Mouse (Mus musculus): ENCODE results near the gene Med8. TPM values are rescaled to one million over a fixed set of nuclear protein-coding genes. Genes with fewer than 3 reads are reported as not detected.

Gene Med8
- total RNA-seq, 2 experiments from 2014 or later: 39.3 to 47.0 TPM

GRCm38 (mm10) chr4:118457345-118457975 lies 48.3 kb downstream of the Med8 start, which contains the start of gene Mpl:
Mpl (minus strand) TSS chr4:118457513.
- no peak for DNase-seq
- intact Hi-C loops (cut with DNase I): no loop called here

- no peak for DNase-seq
- intact Hi-C loops (cut with DNase I): no loop called here
Measured at GRCm38 (mm10) chr4:118464956-118465355, 55.8 kb downstream of the Med8 start.

Other genes starting within 250 kb of the Med8 start
- gene Kdm4a, start 229.3 kb upstream of the Med8 start, total RNA-seq (2021): 10 to 100 TPM; 34.8 to 36.6 TPM
- 10 to 100 TPM; 13.0 to 16.4 TPM for gene Ptprf, start 117.9 kb upstream of the Med8 start, total RNA-seq (2021)
- 10 to 100 TPM; 14.7 TPM for gene Szt2, start 64 bp upstream of the Med8 start, total RNA-seq (2021)
- gene Elovl1, start 18.8 kb downstream of the Med8 start, total RNA-seq (2021): 10 to 100 TPM; 25.4 to 30.1 TPM
- 10 to 100 TPM in 1 of 2 experiments, 1 to 10 TPM in 1; 8.3 to 12.5 TPM for gene Cdc20, start 28.0 kb downstream of the Med8 start, total RNA-seq (2021)
- gene Mpl, start 48.2 kb downstream of the Med8 start, total RNA-seq (2021): under 1 TPM; 0.10 to 0.17 TPM
- gene Tie1, start 80.7 kb downstream of the Med8 start, total RNA-seq (2021): 100 to 1,000 TPM; 101 to 106 TPM
- gene 2610528J11Rik, start 117.7 kb downstream of the Med8 start, total RNA-seq (2021): not detected
- under 1 TPM; 0.22 to 0.26 TPM for gene Tmem125, start 134.7 kb downstream of the Med8 start, total RNA-seq (2021)
- under 1 TPM; 0.07 to 0.12 TPM for gene Cfap57, start 211.4 kb downstream of the Med8 start, total RNA-seq (2021)
- 10 to 100 TPM; 31.4 to 35.2 TPM for gene Ebna1bp2, start 211.5 kb downstream of the Med8 start, total RNA-seq (2021)
- not detected for gene Olfr62, start 249.6 kb downstream of the Med8 start, total RNA-seq (2021)

Measured in heart, postnatal 14 days (tissue).